Mouse (Mus musculus): ENCODE measurements at regions not wholly inside any gene's neighbourhood (a gene's known extent, or its start where the extent isn't known, plus 50 kb on each side); places are given as distances from the start of the nearest gene placed in this dataset.
A peak's percentile ranks its signal among the peaks of the same experiment; 100 is the strongest.

- no peak overlapping the region for H3K27ac ChIP-seq (replicated peaks)
- no peak overlapping the region for H3K9ac ChIP-seq (replicated peaks)
- no peaks in the 10 kb centered on the region for H3K4me1 ChIP-seq
- no peaks in the 10 kb centered on the region for H3K27me3 ChIP-seq
- no peak overlapping the region for H3K4me3 ChIP-seq
- 93% methylated on average over 3 of the region's 3 CpGs for WGBS
- no peaks in the 10 kb centered on the region for H3K9me3 ChIP-seq
- H3K36me3 ChIP-seq, result no peaks in the 10 kb centered on the region
- no peak for ATAC-seq (replicated peaks)
- H3K4me2 ChIP-seq (replicated peaks), result no peak overlapping the region
Measured at GRCm38 (mm10) chr1:18727259-18727658, 375.6 kb upstream of the Tfap2d start.

- H3K4me2 ChIP-seq (replicated peaks), result no peak overlapping the region
- no peaks in the 10 kb centered on the region for H3K9me3 ChIP-seq
- no peaks in the 10 kb centered on the region for H3K4me1 ChIP-seq
- no peaks in the 10 kb centered on the region for H3K27me3 ChIP-seq
- peak; percentile 94 for ATAC-seq (replicated peaks)
- H3K36me3 ChIP-seq, result no peaks in the 10 kb centered on the region
- no peak overlapping the region for H3K4me3 ChIP-seq
- WGBS, result 51% methylated on average over 3 of the region's 3 CpGs
- H3K27ac ChIP-seq (replicated peaks), result no peak overlapping the region
- no peak overlapping the region for H3K9ac ChIP-seq (replicated peaks)
Measured at GRCm38 (mm10) chr1:18758347-18759129, 344.3 kb upstream of the Tfap2d start.

DNA sequence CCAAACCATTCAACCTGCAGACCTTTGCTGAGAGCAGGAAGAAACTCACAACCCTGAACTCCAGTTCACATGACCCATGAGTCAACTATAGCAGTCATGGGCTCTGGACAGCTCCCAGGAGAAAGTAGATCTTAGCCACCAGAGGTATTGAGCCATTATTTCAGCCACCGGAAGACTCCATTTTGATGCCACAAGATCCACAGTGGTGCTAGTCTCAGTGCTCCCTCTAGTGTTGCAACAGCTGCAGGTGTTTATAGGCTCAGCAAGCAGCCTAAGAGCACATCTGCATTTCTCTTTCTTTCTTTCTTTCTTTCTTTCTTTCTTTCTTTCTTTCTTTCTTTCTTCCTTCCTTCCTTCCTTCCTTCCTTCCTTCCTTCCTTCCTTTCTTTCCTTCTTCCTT is 309.2 kb upstream of the Tfap2d start:
- Histone ChIP-seq H3K27ac (replicated peaks) (no peak overlapping the region), H3K9ac (replicated peaks) (no peak overlapping the region), H3K36me3 (no peaks in the 10 kb centered on the region), H3K9me3 (no peaks in the 10 kb centered on the region), H3K4me3 (no peak overlapping the region), H3K4me2 (replicated peaks) (no peak overlapping the region), H3K4me1 (no peaks in the 10 kb centered on the region), H3K27me3 (no peaks in the 10 kb centered on the region)
- 50% methylated on average over 1 of the region's 1 CpGs for WGBS
- no peak for ATAC-seq (replicated peaks)

All from forebrain, embryonic 15.5 days (tissue).